Mouse (Mus musculus): Measurements from ENCODE around the gene Hist1h2bb.

- TF ChIP-seq USF1 (IDR thresholded peaks at IDR 0.05; ENCODE audit: low read depth): no peak
- no peak for TF ChIP-seq CTCF (IDR thresholded peaks at IDR 0.05; ENCODE audit: control insufficient read depth, insufficient read depth, insufficient read length)
- no peak for TF ChIP-seq CEBPB (IDR thresholded peaks at IDR 0.05; ENCODE audit: low read depth)
- no peak for TF ChIP-seq MAX (IDR thresholded peaks at IDR 0.05)
- no peak for TF ChIP-seq MYOD1 (IDR thresholded peaks at IDR 0.05; ENCODE audit: control insufficient read depth, insufficient read length, low read depth)
These were observed 4.5 kb upstream of the Hist1h2bb start for GRCm38 (mm10) chr13:23742007-23742406.
